Mouse (Mus musculus) midbrain, postnatal 0 days (tissue): Measurements from ENCODE around the gene Gabbr2. TPM values are rescaled to one million over a fixed set of nuclear protein-coding genes. Genes with fewer than 3 reads are reported as not detected.

Experiments used
- ATAC-seq: fragments of 200-750 bp; cut with Nextera tagmentation; 2 replicates; pipeline ENCODE4 v1.8.0; 2017; ENCODE audit warnings: moderate number of reproducible peaks, mild to moderate bottlenecking, moderate TSS enrichment, moderate library complexity; ENCODE audit not compliant: low FRiP score
- DNase-seq: peaks from one replicate; pipeline ENCODE4 v3.0.0-alpha.2; 2015; ENCODE audit warnings: low spot score
- H3K27ac ChIP-seq: fragments of 300-500 bp; sonication (generic); 2 replicates; pipeline ENCODE4 v1.5.1; 2014; ENCODE audit warnings: low read depth, mild to moderate bottlenecking, low read length, mixed read lengths
- H3K27me3 ChIP-seq: fragments of 300-500 bp; sonication (generic); 2 replicates; pipeline ENCODE4 v1.6.1; 2014; ENCODE audit warnings: low read length, control low read depth, mixed read lengths; ENCODE audit not compliant: insufficient read depth
- H3K36me3 ChIP-seq: fragments of 300-500 bp; sonication (generic); 2 replicates; pipeline ENCODE4 v1.6.1; 2014; ENCODE audit warnings: low read length, control low read depth, mixed read lengths; ENCODE audit not compliant: insufficient read depth
- H3K4me1 ChIP-seq: fragments of 300-500 bp; sonication (generic); 2 replicates; pipeline ENCODE4 v1.6.1; 2014; ENCODE audit warnings: mild to moderate bottlenecking, control low read depth, antibody characterized with exemption, low read length, mixed read lengths; ENCODE audit not compliant: insufficient read depth
- H3K4me2 ChIP-seq: fragments of 300-500 bp; sonication (generic); 2 replicates; pipeline ENCODE4 v1.6.1; 2014; ENCODE audit warnings: low read depth, mild to moderate bottlenecking, low read length, mixed read lengths; ENCODE audit not compliant: poor library complexity, severe bottlenecking
- H3K4me3 ChIP-seq: fragments of 300-500 bp; sonication (generic); 2 replicates; pipeline ENCODE4 v1.5.1; 2014; ENCODE audit warnings: low read depth, mild to moderate bottlenecking, low read length, moderate library complexity
- H3K9ac ChIP-seq: fragments of 300-500 bp; sonication (generic); replicated peaks from 2 replicates; pipeline ENCODE4 v1.6.1; 2014; ENCODE audit warnings: mild to moderate bottlenecking, low read length, moderate library complexity, mixed read lengths; ENCODE audit not compliant: poor library complexity, severe bottlenecking
- H3K9me3 ChIP-seq: fragments of 300-500 bp; sonication (generic); 2 replicates; pipeline ENCODE4 v1.6.1; 2016; ENCODE audit warnings: low read length, control low read depth
- CTCF ChIP-seq: IDR thresholded peaks from 2 replicates; pipeline ENCODE4 v1.5.1; 2016; ENCODE audit warnings: antibody characterized with exemption, mild to moderate bottlenecking
- WGBS: fragments of 180-500 bp; shearing (Covaris S2); extraction: QIAGEN DNeasy Blood & Tissue Kit; methylation state at CpG from one replicate; pipeline ENCODE4 v1.1.7; 2014; 5-methylcytosine and 5-hydroxymethylcytosine counted together
- polyA plus RNA-seq: library from polyadenylated mRNA; unstranded; fragments of >200 nt; fragmentation: Nextera tagmentation; extraction: Ambion mirVana; gene quantifications from 2 replicates; pipeline ENCODE4 v1.2.1, GENCODE M21; 2015
- total RNA-seq: library from RNA; depleted of rRNA; stranded (reverse); fragments of >200 nt; gene quantifications from 2 replicates; pipeline ENCODE4 v1.2.3, GENCODE M21; 2014

Gene Gabbr2
- total and polyA plus RNA-seq, 2 experiments from 2014 or later: 20.5 to 123 TPM

DNA sequence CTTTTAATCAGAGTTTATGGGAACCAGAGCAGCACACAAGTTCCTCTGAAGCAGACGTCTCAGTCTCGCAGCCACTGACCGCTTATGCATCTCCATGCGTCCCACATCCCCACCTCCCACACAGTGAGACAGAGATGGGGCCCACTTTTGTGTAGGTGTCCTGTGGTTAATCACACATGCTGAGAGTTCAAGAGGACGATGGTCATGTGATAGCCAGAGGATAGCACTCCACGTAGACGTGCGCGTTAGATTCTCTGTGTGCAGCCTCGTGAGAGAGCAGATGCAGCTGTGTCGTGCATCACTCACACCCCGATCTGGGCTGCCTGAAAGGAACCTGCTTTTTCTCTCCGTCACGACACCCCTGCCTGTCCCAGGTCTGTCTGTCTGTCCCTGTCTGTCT, 167.9 kb downstream of the Gabbr2 start:
- Histone ChIP-seq H3K9ac (no peak overlapping the region), H3K4me2 (no peak overlapping the region), H3K4me1 (peaks cover 4% of the 10 kb centered on the region; the same call in 1 of the 2 replicates), H3K27me3 (no peaks in the 10 kb centered on the region), H3K9me3 (no peaks in the 10 kb centered on the region), H3K27ac (no peak overlapping the region), H3K36me3 (no peaks in the 10 kb centered on the region), H3K4me3 (no peak overlapping the region)
- no peak for DNase-seq
- TF ChIP-seq CTCF: no peak
- no peak for ATAC-seq
- 77% methylated on average over 14 of the region's 14 CpGs for WGBS

DNA sequence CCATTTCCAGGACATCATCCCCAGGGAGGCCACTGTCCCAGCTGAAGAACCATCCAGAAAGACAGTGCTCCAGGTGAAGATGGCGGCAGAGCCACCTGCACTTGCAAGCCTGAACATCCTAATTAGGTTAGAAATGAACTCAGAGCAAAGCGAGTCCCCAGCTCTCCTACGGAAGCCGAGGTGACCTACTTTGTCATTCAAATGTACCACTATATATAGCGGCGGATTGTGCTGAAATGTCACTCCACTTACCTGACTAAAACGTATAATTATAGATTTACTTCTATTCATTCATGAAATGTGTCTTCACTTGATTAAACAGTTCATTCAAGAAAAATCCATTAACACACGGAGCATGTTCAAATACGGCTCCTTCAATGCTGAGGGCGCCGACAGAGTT, 170.0 kb downstream of the Gabbr2 start:
- Histone ChIP-seq H3K9me3 (no peaks in the 10 kb centered on the region), H3K4me3 (no peak overlapping the region), H3K27ac (peak overlapping the region; percentile 57; the same call in 1 of the 2 replicates), H3K36me3 (no peaks in the 10 kb centered on the region), H3K4me1 (peaks cover 4% of the 10 kb centered on the region; the same call in 1 of the 2 replicates), H3K9ac (no peak overlapping the region), H3K4me2 (no peak overlapping the region), H3K27me3 (no peaks in the 10 kb centered on the region)
- DNase-seq (peak; percentile 60), ATAC-seq (no peak)
- TF ChIP-seq CTCF: no peak
- 57% methylated on average over 11 of the region's 11 CpGs for WGBS

DNA sequence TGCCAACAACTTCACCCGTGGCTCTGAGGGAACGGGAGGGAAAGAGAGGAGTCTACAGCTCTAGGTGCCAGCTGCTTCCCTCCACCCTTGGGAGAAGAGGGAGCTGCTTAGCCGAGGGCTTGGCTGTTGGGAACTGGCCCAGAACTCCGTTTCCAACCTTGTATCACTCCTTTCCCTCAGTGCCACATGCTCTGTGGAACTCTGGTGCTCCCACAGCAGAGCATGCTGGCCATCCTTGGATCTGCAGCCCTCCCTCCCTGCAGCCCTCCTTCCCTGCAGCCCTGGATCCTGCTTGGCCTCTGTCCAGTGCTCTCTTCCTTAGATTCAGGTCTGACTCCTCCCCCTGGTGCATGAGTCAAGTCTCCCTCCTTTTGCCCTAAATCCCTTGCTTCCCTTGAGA, 176.7 kb downstream of the Gabbr2 start:
- DNase-seq (peak; percentile 58), ATAC-seq (0 out of 2 replicates have a peak, but pooled peaks have one; percentile 24)
- no peak overlapping the region for H3K27ac ChIP-seq
- no peak overlapping the region for H3K9ac ChIP-seq
- no peak overlapping the region for H3K4me2 ChIP-seq
- no peaks in the 10 kb centered on the region for H3K27me3 ChIP-seq
- H3K4me1 ChIP-seq: peaks cover 4% of the 10 kb centered on the region; the same call in 1 of the 2 replicates
- 71% methylated on average over 4 of the region's 4 CpGs for WGBS
- H3K9me3 ChIP-seq: no peaks in the 10 kb centered on the region
- H3K4me3 ChIP-seq: no peak overlapping the region
- H3K36me3 ChIP-seq: 0 out of 2 replicates have a peak, but pooled peaks cover 5% of the 10 kb centered on the region
- peak; percentile 19; the same call in 1 of the 2 replicates for TF ChIP-seq CTCF

DNA sequence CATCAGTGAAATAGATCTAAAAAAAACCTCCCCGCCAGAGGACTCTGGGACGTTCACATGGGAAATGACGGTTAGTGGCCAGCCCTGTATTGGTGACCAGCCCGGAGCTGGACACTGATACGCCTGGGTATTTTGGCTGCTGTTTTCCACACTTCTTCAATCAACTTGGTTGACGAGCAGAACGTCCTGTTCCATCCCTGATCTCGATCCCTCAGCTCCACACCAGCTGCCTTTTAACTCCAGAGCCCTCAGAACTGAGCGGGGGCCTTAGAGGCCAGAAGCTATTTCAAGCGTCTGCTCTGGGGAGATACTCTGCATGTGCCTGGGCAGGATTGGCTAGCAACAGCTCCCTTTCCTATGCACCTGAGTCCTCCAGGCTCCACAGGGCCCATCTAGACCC, 177.4 kb downstream of the Gabbr2 start:
- H3K36me3 ChIP-seq: 0 out of 2 replicates have a peak, but pooled peaks cover 5% of the 10 kb centered on the region
- 85% methylated on average over 10 of the region's 10 CpGs for WGBS

DNA sequence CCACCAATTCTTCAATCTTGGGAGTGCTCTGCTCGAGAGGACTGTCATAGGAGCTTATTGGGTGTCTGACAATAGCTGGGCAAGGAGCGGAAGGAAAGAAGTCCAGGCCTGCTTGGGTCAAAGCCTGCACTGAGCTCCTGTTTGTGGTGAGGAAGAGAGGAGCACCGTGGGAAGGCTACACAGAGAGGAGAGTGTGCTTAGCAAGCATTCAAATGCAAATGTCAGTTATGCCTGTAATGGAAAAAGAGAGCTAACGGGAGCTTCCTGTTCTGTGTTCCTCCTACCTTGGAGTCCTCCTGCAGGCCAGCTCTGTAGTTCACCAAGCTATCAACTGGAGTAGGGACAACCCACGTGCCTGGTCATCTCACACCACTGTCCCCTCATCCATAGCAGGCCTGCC, 180.5 kb downstream of the Gabbr2 start:
- TF ChIP-seq CTCF: no peak
- Histone ChIP-seq H3K27me3 (no peaks in the 10 kb centered on the region), H3K4me3 (no peak overlapping the region), H3K36me3 (0 out of 2 replicates have a peak, but pooled peaks cover 5% of the 10 kb centered on the region), H3K4me1 (no peaks in the 10 kb centered on the region), H3K9ac (no peak overlapping the region), H3K27ac (no peak overlapping the region), H3K9me3 (no peaks in the 10 kb centered on the region), H3K4me2 (no peak overlapping the region)
- WGBS: 35% methylated on average over 5 of the region's 5 CpGs
- ATAC-seq (no peak), DNase-seq (no peak)

More for the DNA sequence above, 177.4 kb downstream of the Gabbr2 start:
- Histone ChIP-seq H3K4me2 (no peak overlapping the region), H3K9ac (no peak overlapping the region), H3K9me3 (no peaks in the 10 kb centered on the region), H3K27ac (no peak overlapping the region), H3K27me3 (no peaks in the 10 kb centered on the region), H3K4me1 (peaks cover 4% of the 10 kb centered on the region; the same call in 1 of the 2 replicates), H3K4me3 (no peak overlapping the region)
- no peak for TF ChIP-seq CTCF
- DNase-seq (no peak), ATAC-seq (no peak)

DNA sequence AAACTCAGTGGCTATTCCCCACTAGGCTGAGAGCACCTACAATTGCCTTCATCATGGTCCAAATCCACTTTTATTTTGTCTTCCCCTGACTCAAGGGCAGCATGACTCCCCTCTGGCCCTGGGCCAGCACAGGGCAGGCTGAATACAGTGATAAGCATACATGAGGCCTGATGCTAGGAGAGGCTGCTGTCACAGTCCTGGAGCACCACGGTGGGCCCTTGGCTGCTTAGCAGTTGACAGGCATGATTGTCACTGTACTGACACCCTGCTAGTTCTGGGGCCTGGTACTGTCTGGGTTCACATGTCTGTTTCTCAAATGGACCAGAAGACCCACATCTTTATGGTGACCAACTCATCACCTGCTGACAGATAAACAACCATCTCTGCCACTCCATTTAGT, 184.8 kb downstream of the Gabbr2 start:
- no peaks in the 10 kb centered on the region for H3K27me3 ChIP-seq
- no peaks in the 10 kb centered on the region for H3K4me1 ChIP-seq
- no peak for ATAC-seq
- 52% methylated on average over 1 of the region's 1 CpGs for WGBS
- no peak overlapping the region for H3K4me2 ChIP-seq
- no peaks in the 10 kb centered on the region for H3K9me3 ChIP-seq
- no peak overlapping the region for H3K4me3 ChIP-seq
- no peak for TF ChIP-seq CTCF
- H3K9ac ChIP-seq: no peak overlapping the region
- DNase-seq: peak; percentile 28
- no peak overlapping the region for H3K27ac ChIP-seq
- H3K36me3 ChIP-seq: peaks cover 13% of the 10 kb centered on the region
